Mouse (Mus musculus) ES-Bruce4 (cell line): ENCODE results near the gene Krt18. TPM values are rescaled to one million over a fixed set of nuclear protein-coding genes. Genes with fewer than 3 reads are reported as not detected.

Experiments
- H3K27ac ChIP-seq: 2 replicates; pipeline ENCODE4 v1.5.1; 2012; ENCODE audit warnings: low read length, inconsistent platforms; ENCODE audit not compliant: insufficient read depth
- H3K27me3 ChIP-seq: 2 replicates; pipeline ENCODE4 v1.6.1; 2012; ENCODE audit warnings: mild to moderate bottlenecking, low read length, inconsistent platforms; ENCODE audit not compliant: control insufficient read depth, poor library complexity, insufficient read depth, severe bottlenecking
- H3K36me3 ChIP-seq: 2 replicates; pipeline ENCODE4 v1.6.1; 2012; ENCODE audit warnings: inconsistent platforms, mild to moderate bottlenecking, low read length, moderate library complexity; ENCODE audit not compliant: control insufficient read depth, poor library complexity, insufficient read depth, severe bottlenecking
- H3K4me1 ChIP-seq: one replicate; pipeline ENCODE4 v1.8.1; 2011; ENCODE audit warnings: low read length; ENCODE audit not compliant: control insufficient read depth, insufficient read depth
- H3K4me3 ChIP-seq: 2 replicates; pipeline ENCODE4 v1.5.1; 2011; ENCODE audit warnings: low read depth, mild to moderate bottlenecking, low read length
- H3K9ac ChIP-seq: 2 replicates; pipeline ENCODE4 v1.6.1; 2012; ENCODE audit warnings: low read depth, mild to moderate bottlenecking, inconsistent platforms; ENCODE audit not compliant: poor library complexity, severe bottlenecking
- H3K9me3 ChIP-seq: replicated peaks from 2 replicates; pipeline ENCODE4 v1.6.1; 2012; ENCODE audit warnings: mild to moderate bottlenecking, low read length, inconsistent platforms; ENCODE audit not compliant: control insufficient read depth, poor library complexity, insufficient read depth, severe bottlenecking
- CTCF ChIP-seq: IDR thresholded peaks from one replicate; pipeline ENCODE4 v1.8.1; 2011; ENCODE audit warnings: low read depth, low read length
- EP300 ChIP-seq: IDR thresholded peaks from 2 replicates; pipeline ENCODE4 v1.6.1; 2011; ENCODE audit warnings: low read depth, low read length; ENCODE audit not compliant: insufficient read depth
- POLR2A ChIP-seq: IDR thresholded peaks from one replicate; pipeline ENCODE4 v1.8.1; 2011; ENCODE audit warnings: low read length; ENCODE audit not compliant: insufficient read depth
- polyA plus RNA-seq: library from polyadenylated mRNA; stranded (reverse); fragments of >200 nt; gene quantifications from 2 replicates; pipeline ENCODE4 v1.2.4, GENCODE M21; 2011; ENCODE audit warnings: low read depth; ENCODE audit not compliant: missing spikeins, insufficient read depth, insufficient read length

Gene Krt18
- polyA plus RNA-seq, 1 experiment = 334 TPM

GRCm38 (mm10) chr15:102016787-102017186 is 11.2 kb upstream of the Krt18 start:
- H3K27ac ChIP-seq = no peak overlapping the region
- no peaks in the 10 kb centered on the region for H3K27me3 ChIP-seq
- no peaks in the 10 kb centered on the region for H3K36me3 ChIP-seq
- no peak overlapping the region for H3K4me3 ChIP-seq
- no peaks in the 10 kb centered on the region for H3K9me3 ChIP-seq
- TF ChIP-seq POLR2A (no peak), EP300 (no peak), CTCF (no peak)
- H3K9ac ChIP-seq = no peak overlapping the region
- H3K4me1 ChIP-seq = peaks cover 2% of the 10 kb centered on the region

GRCm38 (mm10) chr15:102017918-102018463 is 10.0 kb upstream of the Krt18 start:
- Histone ChIP-seq H3K36me3 (no peaks in the 10 kb centered on the region), H3K27ac (no peak overlapping the region), H3K4me1 (peaks cover 5% of the 10 kb centered on the region), H3K4me3 (no peak overlapping the region), H3K9ac (no peak overlapping the region), H3K9me3 (no peaks in the 10 kb centered on the region), H3K27me3 (no peaks in the 10 kb centered on the region)
- TF ChIP-seq CTCF (peak; percentile 51), POLR2A (no peak)

GRCm38 (mm10) chr15:102022481-102022880 is 5.5 kb upstream of the Krt18 start:
- H3K36me3 ChIP-seq = no peaks in the 10 kb centered on the region
- H3K9me3 ChIP-seq = no peaks in the 10 kb centered on the region
- H3K27ac ChIP-seq = no peak overlapping the region
- H3K27me3 ChIP-seq = no peaks in the 10 kb centered on the region; the same call in 1 of the 2 replicates
- no peak for TF ChIP-seq POLR2A
- no peak for TF ChIP-seq EP300
- no peak for TF ChIP-seq CTCF
- peaks cover 6% of the 10 kb centered on the region for H3K4me1 ChIP-seq
- no peak overlapping the region for H3K4me3 ChIP-seq
- no peak overlapping the region for H3K9ac ChIP-seq

GRCm38 (mm10) chr15:102023888-102024287 is 4.1 kb upstream of the Krt18 start:
- H3K27ac ChIP-seq = no peak overlapping the region

GRCm38 (mm10) chr15:102025136-102025872 is 2.7 kb upstream of the Krt18 start:
- Histone ChIP-seq H3K36me3 (no peaks in the 10 kb centered on the region), H3K4me1 (peaks cover 6% of the 10 kb centered on the region), H3K9me3 (no peaks in the 10 kb centered on the region), H3K4me3 (peak overlapping the region; percentile 26), H3K9ac (no peak overlapping the region), H3K27ac (no peak overlapping the region), H3K27me3 (no peaks in the 10 kb centered on the region; the same call in 1 of the 2 replicates)
- no peak for TF ChIP-seq CTCF
- no peak for TF ChIP-seq POLR2A
- peak; percentile 36; the same call in 1 of the 2 replicates for TF ChIP-seq EP300

More at GRCm38 (mm10) chr15:102023888-102024287, 4.1 kb upstream of the Krt18 start:
- no peaks in the 10 kb centered on the region; the same call in 1 of the 2 replicates for H3K27me3 ChIP-seq
- H3K9me3 ChIP-seq = no peaks in the 10 kb centered on the region
- peaks cover 6% of the 10 kb centered on the region for H3K4me1 ChIP-seq
- TF ChIP-seq CTCF (no peak), EP300 (no peak), POLR2A (no peak)
- no peak overlapping the region for H3K4me3 ChIP-seq
- H3K9ac ChIP-seq = no peak overlapping the region
- H3K36me3 ChIP-seq = no peaks in the 10 kb centered on the region

- H3K27me3 ChIP-seq = no peaks in the 10 kb centered on the region; the same call in 1 of the 2 replicates
- no peak overlapping the region for H3K4me3 ChIP-seq
- no peaks in the 10 kb centered on the region for H3K36me3 ChIP-seq
- H3K27ac ChIP-seq = no peak overlapping the region
- TF ChIP-seq EP300 = no peak
- H3K9me3 ChIP-seq = no peaks in the 10 kb centered on the region
- H3K9ac ChIP-seq = no peak overlapping the region
- peaks cover 6% of the 10 kb centered on the region for H3K4me1 ChIP-seq
Measured at GRCm38 (mm10) chr15:102026430-102026829, 1.6 kb upstream of the Krt18 start.
